Mouse (Mus musculus) embryonic facial prominence, embryonic 10.5 days (tissue): ENCODE measurements around the gene Zic5. TPM values are rescaled to one million over a fixed set of nuclear protein-coding genes. Genes with fewer than 3 reads are reported as not detected.
A peak's percentile ranks its signal among the peaks of the same experiment; 100 is the strongest.

Experiments used
- DNase-seq: peaks from one replicate; pipeline ENCODE4 v3.0.0-alpha.2; 2017; ENCODE audit warnings: low spot score
- H3K27ac ChIP-seq: fragments of 300-500 bp; sonication (generic); replicated peaks from 2 replicates; pipeline ENCODE4 v1.5.1; 2016; ENCODE audit warnings: mild to moderate bottlenecking
- H3K27me3 ChIP-seq: fragments of 300-500 bp; sonication (generic); replicated peaks from 2 replicates; pipeline ENCODE4 v1.6.1; 2016; ENCODE audit warnings: low read depth, mild to moderate bottlenecking; ENCODE audit not compliant: poor library complexity, severe bottlenecking
- H3K36me3 ChIP-seq: fragments of 300-500 bp; sonication (generic); replicated peaks from 2 replicates; pipeline ENCODE4 v1.6.1; 2016; ENCODE audit warnings: mild to moderate bottlenecking, moderate library complexity
- H3K4me1 ChIP-seq: fragments of 300-500 bp; sonication (generic); 2 replicates; pipeline ENCODE4 v1.6.1; 2016
- H3K4me3 ChIP-seq: fragments of 300-500 bp; sonication (generic); 2 replicates; pipeline ENCODE4 v1.5.1; 2016; ENCODE audit warnings: mild to moderate bottlenecking, moderate library complexity
- H3K9me3 ChIP-seq: fragments of 300-500 bp; sonication (generic); 2 replicates; pipeline ENCODE4 v1.6.1; 2016; ENCODE audit warnings: mild to moderate bottlenecking
- WGBS: fragments of 180-500 bp; shearing (Covaris S2); methylation state at CpG from one replicate; pipeline ENCODE4 v1.1.7; 2016; 5-methylcytosine and 5-hydroxymethylcytosine counted together
- polyA plus RNA-seq: library from polyadenylated mRNA; unstranded; fragments of >200 nt; fragmentation: Nextera tagmentation; extraction: Ambion mirVana; gene quantifications from 2 replicates; pipeline ENCODE4 v1.2.1, GENCODE M21; 2016

Gene Zic5
- polyA plus RNA-seq, 1 experiment from 2014 or later: 6.2 TPM

DNA sequence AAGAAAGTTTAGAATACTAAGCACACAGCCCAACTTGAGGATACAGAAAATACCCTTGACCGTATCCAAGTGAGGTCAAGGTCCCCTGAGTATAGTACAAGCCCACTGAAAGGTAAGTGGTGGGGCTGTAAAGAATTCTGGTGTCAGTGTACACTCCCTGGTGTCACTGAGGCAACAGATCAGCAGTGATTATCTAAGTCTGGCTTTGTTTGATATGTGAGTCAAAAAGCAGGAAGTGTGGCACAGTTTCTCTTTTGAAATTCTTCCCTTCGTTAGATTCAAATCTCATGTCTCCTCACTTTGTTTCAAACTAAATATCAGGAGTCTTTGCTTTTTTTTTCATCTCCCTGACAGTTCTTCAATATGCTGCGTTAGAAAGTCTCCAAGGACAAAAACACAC, 32.9 kb downstream of the Zic5 start:
- Histone ChIP-seq H3K9me3 (no peaks in the 10 kb centered on the region), H3K27ac (no peak overlapping the region), H3K36me3 (no peaks in the 10 kb centered on the region), H3K4me3 (no peak overlapping the region), H3K27me3 (peaks cover 3% of the 10 kb centered on the region; the same call in 1 of the 2 replicates), H3K4me1 (peaks cover 6% of the 10 kb centered on the region)
- WGBS: 67% methylated on average over 3 of the region's 3 CpGs
- no peak for DNase-seq

DNA sequence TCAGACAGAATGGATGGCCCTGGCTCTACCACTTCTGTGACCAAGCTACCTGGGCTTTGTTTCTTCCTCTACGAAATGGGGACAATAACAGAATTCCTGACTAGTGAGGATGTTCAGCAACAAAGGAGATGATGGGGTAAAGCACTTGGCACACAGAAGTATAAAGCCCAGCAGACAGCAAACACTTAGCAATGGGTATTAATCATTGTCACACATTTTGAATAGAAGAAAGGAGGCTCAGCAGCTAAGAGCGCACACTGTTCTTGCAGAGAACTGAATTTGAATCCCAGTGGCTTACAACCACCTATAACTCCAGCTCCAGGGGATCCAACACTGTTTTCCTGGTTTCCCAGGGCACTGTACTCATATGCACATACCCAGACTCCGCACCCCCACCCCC, 37.8 kb downstream of the Zic5 start:
- H3K27ac ChIP-seq: no peak overlapping the region
- 86% methylated on average over 3 of the region's 3 CpGs for WGBS

DNA sequence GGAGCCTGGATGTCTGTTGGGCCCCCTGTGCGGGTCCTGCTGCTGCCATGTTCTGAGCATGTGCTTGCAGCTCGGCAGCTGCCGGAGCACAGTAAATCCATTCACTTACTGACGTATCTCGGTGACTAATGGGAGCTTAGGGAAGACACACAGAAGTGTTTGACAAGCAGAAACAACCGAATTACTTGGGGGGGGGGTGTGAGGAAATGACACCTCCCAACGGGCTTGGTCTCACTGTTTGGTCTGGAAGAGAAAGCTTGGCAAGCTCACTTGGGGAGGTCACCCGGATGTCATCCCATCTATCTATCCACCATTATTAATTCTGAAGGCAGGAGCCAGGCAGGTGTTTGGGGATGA, 38.3 kb downstream of the Zic5 start:
- Histone ChIP-seq H3K36me3 (no peaks in the 10 kb centered on the region), H3K9me3 (no peaks in the 10 kb centered on the region), H3K27me3 (peaks cover 11% of the 10 kb centered on the region; the same call in 1 of the 2 replicates), H3K4me3 (no peak overlapping the region), H3K27ac (0 out of 2 replicates have a peak overlapping the region, but pooled peaks have one; percentile 37), H3K4me1 (peaks cover 24% of the 10 kb centered on the region)
- DNase-seq: no peak
- 49% methylated on average over 8 of the region's 8 CpGs for WGBS

More for the DNA sequence above, 37.8 kb downstream of the Zic5 start:
- Histone ChIP-seq H3K4me1 (peaks cover 27% of the 10 kb centered on the region), H3K9me3 (no peaks in the 10 kb centered on the region), H3K36me3 (no peaks in the 10 kb centered on the region), H3K4me3 (no peak overlapping the region), H3K27me3 (peaks cover 11% of the 10 kb centered on the region; the same call in 1 of the 2 replicates)
- no peak for DNase-seq

DNA sequence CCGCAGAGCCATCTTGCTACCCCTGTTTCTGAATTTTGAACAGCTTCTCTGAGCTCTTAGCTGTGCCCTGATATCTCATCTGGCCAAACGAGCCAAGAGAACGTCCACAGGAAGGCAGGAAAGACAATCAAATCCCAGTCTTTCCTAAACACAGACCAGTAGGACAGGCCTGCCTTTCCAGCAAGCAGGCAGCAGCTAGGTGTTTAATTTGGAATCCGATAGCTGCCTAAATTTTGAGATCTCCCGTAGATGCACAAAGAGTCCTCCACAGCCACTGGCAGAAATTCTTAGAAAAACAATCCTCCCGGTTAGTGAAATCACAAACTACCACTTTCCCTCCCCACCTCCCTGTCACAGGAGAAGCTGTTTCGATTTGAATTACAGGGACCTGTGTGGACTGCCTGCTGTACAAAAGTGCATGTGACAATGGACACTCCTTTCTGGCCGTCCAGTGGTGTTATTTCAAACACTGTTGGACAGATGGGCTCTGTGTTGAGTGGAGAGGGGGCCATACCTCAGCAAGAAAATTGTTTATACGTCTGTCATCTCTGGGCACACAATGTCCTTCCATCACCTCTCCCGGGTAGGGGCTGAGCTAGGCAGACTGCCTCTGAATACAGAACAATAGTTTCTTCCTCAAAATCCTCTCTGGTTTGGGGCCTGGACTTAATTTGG, 38.8 kb downstream of the Zic5 start:
- DNase-seq: no peak
- Histone ChIP-seq H3K4me3 (no peak overlapping the region), H3K27me3 (peaks cover 11% of the 10 kb centered on the region; the same call in 1 of the 2 replicates), H3K4me1 (peaks cover 24% of the 10 kb centered on the region), H3K27ac (0 out of 2 replicates have a peak overlapping the region, but pooled peaks have one; percentile 37), H3K36me3 (no peaks in the 10 kb centered on the region), H3K9me3 (no peaks in the 10 kb centered on the region)
- 44% methylated on average over 10 of the region's 10 CpGs for WGBS

DNA sequence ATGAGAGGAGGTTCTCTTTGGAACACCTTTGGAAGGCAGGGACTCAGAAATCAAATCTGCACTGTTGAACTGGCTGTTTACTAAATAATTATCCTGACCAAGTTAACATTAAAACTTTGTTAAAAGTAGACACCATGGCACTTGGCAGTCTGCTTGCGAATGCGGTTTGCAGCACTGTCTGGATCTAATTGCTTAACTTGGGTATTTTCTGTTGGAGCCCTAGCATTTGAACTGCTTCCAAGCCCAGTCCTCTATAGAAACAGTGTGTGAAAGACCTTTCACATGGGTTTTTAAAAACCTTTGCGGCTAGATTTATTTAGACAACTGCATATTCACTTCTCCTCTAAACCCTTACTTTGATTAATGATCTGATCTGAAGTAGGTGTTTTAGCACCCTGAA, 41.0 kb downstream of the Zic5 start:
- no peak overlapping the region for H3K4me3 ChIP-seq
- H3K36me3 ChIP-seq: no peaks in the 10 kb centered on the region
- H3K9me3 ChIP-seq: no peaks in the 10 kb centered on the region
- WGBS: 95% methylated on average over 3 of the region's 3 CpGs
- peaks cover 38% of the 10 kb centered on the region for H3K4me1 ChIP-seq
- no peak for DNase-seq
- no peak overlapping the region for H3K27ac ChIP-seq
- H3K27me3 ChIP-seq: peaks cover 11% of the 10 kb centered on the region; the same call in 1 of the 2 replicates

DNA sequence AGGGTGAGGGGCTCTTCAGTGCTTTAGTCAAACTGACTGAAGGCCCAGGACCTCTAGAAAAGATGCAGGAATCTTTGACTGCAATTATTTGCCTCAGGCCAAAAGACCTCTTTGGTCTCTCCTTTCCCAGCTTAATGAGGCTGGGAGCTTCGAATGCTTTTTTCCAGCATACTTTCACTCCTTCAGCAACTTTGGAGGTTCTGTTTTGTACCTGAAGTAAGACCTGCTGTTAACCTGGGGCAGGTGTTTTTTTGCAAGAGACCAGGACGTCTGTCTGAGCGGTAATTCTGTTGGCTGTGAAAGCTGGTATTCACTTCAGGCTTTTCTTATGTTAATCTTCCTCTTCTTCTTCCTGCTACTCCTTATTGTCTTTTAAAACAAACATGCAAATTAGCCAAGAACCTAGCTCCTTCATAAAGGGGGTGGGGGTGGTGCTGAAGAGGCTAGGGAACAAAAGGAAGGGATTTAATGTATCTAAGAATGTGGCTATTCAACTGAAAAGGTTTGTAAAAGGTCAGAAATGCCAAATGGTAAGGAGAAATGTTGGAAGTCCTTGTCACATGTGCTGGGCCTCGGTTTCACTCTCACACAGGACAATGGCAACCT, 49.2 kb downstream of the Zic5 start:
- no peak for DNase-seq
- Histone ChIP-seq H3K36me3 (no peaks in the 10 kb centered on the region), H3K9me3 (no peaks in the 10 kb centered on the region), H3K4me1 (peaks cover 48% of the 10 kb centered on the region), H3K27me3 (peaks cover 30% of the 10 kb centered on the region), H3K4me3 (no peak overlapping the region), H3K27ac (0 out of 2 replicates have a peak overlapping the region, but pooled peaks have one; percentile 21)
- WGBS: 15% methylated on average over 4 of the region's 4 CpGs

DNA sequence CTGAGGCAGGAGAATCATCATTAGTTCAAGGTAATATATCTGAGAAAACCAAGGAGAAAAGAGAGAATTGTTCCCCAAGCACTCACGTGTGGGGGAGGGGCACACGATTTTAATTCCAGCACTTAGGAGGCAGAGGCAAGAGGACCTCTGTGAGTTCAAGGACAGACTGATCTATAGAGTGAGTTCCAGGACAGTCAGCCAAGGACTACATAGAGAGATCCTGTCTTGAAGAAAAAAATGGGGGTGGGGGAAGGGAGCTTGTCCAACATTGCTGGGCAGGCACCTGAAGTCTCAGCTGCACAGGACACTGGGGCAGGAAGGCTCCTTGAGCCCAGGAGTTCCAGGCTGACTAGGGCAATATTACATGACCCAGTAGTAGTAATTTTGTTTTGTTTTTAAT, 50.7 kb downstream of the Zic5 start:
- H3K4me1 ChIP-seq: peaks cover 34% of the 10 kb centered on the region
- H3K9me3 ChIP-seq: no peaks in the 10 kb centered on the region
- H3K36me3 ChIP-seq: no peaks in the 10 kb centered on the region
- no peak for DNase-seq
- WGBS: 87% methylated on average over 2 of the region's 2 CpGs
- no peak overlapping the region for H3K27ac ChIP-seq
- no peak overlapping the region for H3K4me3 ChIP-seq
- H3K27me3 ChIP-seq: peaks cover 45% of the 10 kb centered on the region

DNA sequence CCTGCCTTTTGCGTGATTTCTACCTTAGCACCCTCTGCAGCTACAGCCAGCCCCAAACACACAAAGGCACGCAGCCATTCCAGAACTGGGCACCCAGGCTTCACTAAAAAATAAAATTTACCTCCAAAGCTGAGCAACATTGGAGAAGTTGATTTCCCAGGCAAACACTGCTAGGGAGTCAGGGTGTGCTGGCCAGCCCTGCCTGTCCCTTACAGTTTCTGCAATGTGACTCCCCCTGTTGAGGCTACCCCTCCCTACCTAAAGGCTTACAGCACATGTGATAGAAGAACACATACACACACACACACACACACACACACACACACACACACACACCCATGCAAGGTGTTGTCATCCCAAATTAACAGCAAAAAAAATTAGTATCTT, 51.9 kb downstream of the Zic5 start:
- H3K4me1 ChIP-seq: peaks cover 31% of the 10 kb centered on the region
- 51% methylated on average over 2 of the region's 2 CpGs for WGBS
- DNase-seq: no peak
- H3K27me3 ChIP-seq: peaks cover 52% of the 10 kb centered on the region
- no peak overlapping the region for H3K4me3 ChIP-seq
- H3K36me3 ChIP-seq: no peaks in the 10 kb centered on the region
- H3K9me3 ChIP-seq: no peaks in the 10 kb centered on the region
- peak overlapping the region; percentile 55 for H3K27ac ChIP-seq

DNA sequence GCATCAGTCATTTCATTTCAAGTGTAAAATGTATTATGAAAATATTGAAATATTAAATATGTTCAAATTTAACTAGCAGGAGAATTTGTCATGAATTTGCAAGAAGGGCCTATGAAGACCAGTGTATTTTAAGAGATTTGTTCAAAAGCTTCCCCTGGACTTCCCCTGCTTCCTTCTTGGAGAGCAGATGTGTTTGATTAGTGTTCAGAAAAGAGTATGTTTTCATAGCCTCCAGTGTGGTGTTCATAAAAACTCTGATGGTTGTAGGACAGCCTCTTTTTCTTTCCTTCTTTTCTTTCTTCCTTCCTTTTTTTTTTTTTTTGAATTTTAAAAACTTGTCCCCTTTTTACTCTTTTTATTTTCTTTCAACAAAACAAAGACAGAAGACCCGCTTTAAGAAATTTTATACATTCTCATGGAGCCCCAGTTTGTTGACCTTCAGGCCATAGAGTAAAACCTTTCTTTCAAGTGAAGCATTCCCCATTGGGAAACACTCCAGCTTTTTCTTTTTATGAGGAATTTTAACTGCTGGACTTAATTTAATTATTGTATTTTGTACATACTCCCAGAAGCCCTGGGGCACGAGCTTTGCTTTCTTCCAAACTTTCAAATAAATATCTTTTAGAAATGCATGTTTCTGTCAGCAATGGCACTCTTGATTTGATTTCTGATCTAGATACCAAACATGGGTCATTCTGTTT, 52.5 kb downstream of the Zic5 start:
- H3K9me3 ChIP-seq: no peaks in the 10 kb centered on the region
- no peak overlapping the region for H3K4me3 ChIP-seq
- no peak for DNase-seq
- 32% methylated on average over 2 of the region's 2 CpGs for WGBS
- peak overlapping the region; percentile 55 for H3K27ac ChIP-seq
- peaks cover 52% of the 10 kb centered on the region for H3K27me3 ChIP-seq
- no peaks in the 10 kb centered on the region for H3K36me3 ChIP-seq
- peaks cover 28% of the 10 kb centered on the region for H3K4me1 ChIP-seq

Other genes starting within 250 kb of the Zic5 start
- 0.50 and 0.56 TPM in 2 replicates for gene Gm5089, start 14.6 kb downstream of the Zic5 start, polyA plus RNA-seq
- gene Zic2, start 9.8 kb upstream of the Zic5 start, polyA plus RNA-seq: 2.2 and 2.4 TPM in 2 replicates
- gene Gm10837, start 24.9 kb upstream of the Zic5 start, polyA plus RNA-seq: 0.31 TPM in 1 of 2 replicates, not detected in the other
- 29.1 and 32.8 TPM in 2 replicates for gene Pcca, start 68.6 kb upstream of the Zic5 start, polyA plus RNA-seq